Mouse (Mus musculus) heart, postnatal 4 days (tissue): Measurements from ENCODE around the gene Ube2g1. TPM values are rescaled to one million over a fixed set of nuclear protein-coding genes. Genes with fewer than 3 reads are reported as not detected.
A peak's percentile ranks its signal among the peaks of the same experiment; 100 is the strongest.
"Not testable (repeated sequence)": the region's sequence is repeated elsewhere in the genome, so short reads cannot be mapped to it uniquely, and the experiment has no call there.

ENCODE experiments used
- DNase-seq: peaks from one replicate; pipeline ENCODE4 v3.0.0; 2021
- microRNA-seq, 2 experiments: library from miRNA; unstranded; fragments of <30 nt; microRNA quantifications; one replicate each; pipeline ENCODE4 v1.2.0; 2021 to 2022
- total RNA-seq, 2 experiments: library from RNA; stranded (reverse); gene quantifications; 2 replicates each; pipeline ENCODE4 v1.2.3; 2021

The Ube2g1 gene
- total RNA-seq, 2 experiments from 2014 or later: 57.8 to 62.5 TPM

GRCm38 (mm10) chr11:72692353-72692752, 85.3 kb downstream of the Ube2g1 start:
- DNase-seq: no peak

GRCm38 (mm10) chr11:72695025-72695424, 87.9 kb downstream of the Ube2g1 start:
- DNase-seq: no peak

GRCm38 (mm10) chr11:72696368-72696971, 89.4 kb downstream of the Ube2g1 start:
- no peak for DNase-seq

- DNase-seq: no peak
Observed at GRCm38 (mm10) chr11:72697323-72697722, 90.2 kb downstream of the Ube2g1 start.

GRCm38 (mm10) chr11:72705111-72705510, 98.0 kb downstream of the Ube2g1 start:
- not testable (repeated sequence) for DNase-seq

GRCm38 (mm10) chr11:72712721-72713120, 105.6 kb downstream of the Ube2g1 start:
- peak; percentile 8 for DNase-seq

- no peak for DNase-seq
Observed at GRCm38 (mm10) chr11:72718161-72718560, 111.1 kb downstream of the Ube2g1 start.

- no peak for DNase-seq
Observed at GRCm38 (mm10) chr11:72723165-72723564, 116.1 kb downstream of the Ube2g1 start.

GRCm38 (mm10) chr11:72723871-72724270, 116.8 kb downstream of the Ube2g1 start:
- peak; percentile 22 for DNase-seq

GRCm38 (mm10) chr11:72726023-72726422, 118.9 kb downstream of the Ube2g1 start:
- DNase-seq: peak; percentile 26

- no peak for DNase-seq
Observed at GRCm38 (mm10) chr11:72733736-72734135, 126.7 kb downstream of the Ube2g1 start.

GRCm38 (mm10) chr11:72734840-72735518, 127.9 kb downstream of the Ube2g1 start:
- peak; percentile 9 for DNase-seq

GRCm38 (mm10) chr11:72735519-72735860, 128.4 kb downstream of the Ube2g1 start:
- DNase-seq: no peak

Small RNAs within 50 kb of the gene (microRNA-seq; reads per million reads assigned to microRNA genes)
- gene Gm25678: 0 reads per million in 2 experiments

Other genes starting within 250 kb of the Ube2g1 start
- under 1 TPM; 0.26 to 0.50 TPM for gene Tekt1, start 244.8 kb upstream of the Ube2g1 start, total RNA-seq
- gene Smtnl2, start 195.6 kb upstream of the Ube2g1 start, total RNA-seq: 10 to 100 TPM; 62.2 to 63.4 TPM
- gene Ggt6, start 171.8 kb upstream of the Ube2g1 start, total RNA-seq: not detected
- gene Mybbp1a, start 165.9 kb upstream of the Ube2g1 start, total RNA-seq: 10 to 100 TPM; 55.6 to 55.9 TPM
- 10 to 100 TPM; 17.0 to 18.0 TPM for gene Spns2, start 117.4 kb upstream of the Ube2g1 start, total RNA-seq
- under 1 TPM in 1 of 2 experiments, not detected in 1; 0.12 TPM for gene Spns3, start 56.8 kb upstream of the Ube2g1 start, total RNA-seq
- 10 to 100 TPM; 30.6 to 30.7 TPM for gene Ankfy1, start 82.7 kb downstream of the Ube2g1 start, total RNA-seq
- gene Cyb5d2, start 188.9 kb downstream of the Ube2g1 start, total RNA-seq: 1 to 10 TPM; 6.7 to 7.3 TPM
- gene Zzef1, start 188.9 kb downstream of the Ube2g1 start, total RNA-seq: 10 to 100 TPM; 28.9 to 29.6 TPM